In genomic region chr3:96563911-96564632, GRCm38 (mm10) we compare ENCODE assay signal across 9 mouse cellular contexts. TPM values are rescaled to one million over a fixed set of nuclear protein-coding genes. Genes with fewer than 3 reads are reported as not detected.
DNase-seq lines count a peak whose midpoint lies in the region; ATAC-seq and TF ChIP-seq lines count a peak whose summit lies in the region.
"Had no signal": no experiment of that assay in that cellular context is flagged by ENCODE, and none has a peak within 500 bp of the region (broad histone marks: within the 10 kb centered on the region; RNA-seq: fewer than 3 reads in every experiment).

No protein-coding gene starts in this region.

- peaks cover 20% of the 10 kb centered on the region for H3K36me3 ChIP-seq in lung, embryonic 15.5 days

- TF ChIP-seq CTCF in bone marrow, adult 2 months (IDR thresholded peaks at IDR 0.05; ENCODE audit: control insufficient read depth, insufficient read depth, low read length) = no peak

- 23% methylated on average over 10 of the region's 10 CpGs for WGBS in bone marrow, adult 2 months
- 35% methylated on average over 10 of the region's 10 CpGs for WGBS in lung, embryonic 15.5 days

- H3K4me1 ChIP-seq in bone marrow, adult 2 months (ENCODE audit: control insufficient read depth, insufficient read depth, low read length) = peaks cover 8% of the 10 kb centered on the region
- H3K4me1 ChIP-seq in lung, embryonic 15.5 days = peaks cover 61% of the 10 kb centered on the region

- peak; percentile 61 for ATAC-seq in lung, embryonic 15.5 days (ENCODE audit: borderline replicate concordance, extremely low read depth, low FRiP score, low TSS enrichment)

- H3K4me3 ChIP-seq in bone marrow, adult 2 months (replicated peaks; ENCODE audit: control insufficient read depth, low read depth, low read length) = no peak overlapping the region
- no peak overlapping the region for H3K4me3 ChIP-seq in lung, embryonic 15.5 days

- no peaks in the 10 kb centered on the region for H3K27me3 ChIP-seq in lung, embryonic 15.5 days

- peak overlapping the region; percentile 64 for H3K27ac ChIP-seq in bone marrow, adult 2 months (ENCODE audit: control insufficient read depth, insufficient read depth, low read depth, low read length, poor library complexity)
- peak overlapping the region; percentile 93 for H3K27ac ChIP-seq in lung, embryonic 15.5 days

- H3K9ac ChIP-seq in lung, embryonic 15.5 days = no peak overlapping the region

- DNase-seq in adrenal gland, postnatal 14 days = peak; percentile 52
- no peak for DNase-seq in adrenal gland, adult 8-10 months
- DNase-seq in kidney, adult 18-20 months = peak; percentile 71
- no peak for DNase-seq in left cerebral cortex, adult 18-20 months (ENCODE audit: low spot score in 2 of 2)
- DNase-seq in retina, embryonic 14.5 days (ENCODE audit: low spot score) = no peak
- DNase-seq in spleen, postnatal 36 days (ENCODE audit: low spot score in 2 of 2) = no peak

- no peak for TF ChIP-seq POLR2A in bone marrow, adult 2 months (IDR thresholded peaks at IDR 0.05; ENCODE audit: borderline replicate concordance, control insufficient read depth, low read depth, low read length)

- H3K4me2 ChIP-seq in lung, embryonic 15.5 days = peak overlapping the region; percentile 25

- H3K9me3 ChIP-seq in lung, embryonic 15.5 days = no peaks in the 10 kb centered on the region

RNA-seq across cellular contexts. Expression of gene Txnip, which starts 6.3 kb away (rescaled TPM):
- 479 and 772 TPM in 2 replicates for total RNA-seq in adrenal gland, postnatal 14 days (2021)
- 100 to 1,000 TPM; 374 to 825 (median 652) TPM for total RNA-seq in adrenal gland, adult 8-10 months (2022)
- 104 and 163 TPM in 2 replicates for polyA plus RNA-seq in bone marrow, adult 2 months (2011; ENCODE audit: insufficient read depth, insufficient read length, low replicate concordance, missing spikeins)
- 129 and 141 TPM in 2 replicates for polyA plus RNA-seq in lung, embryonic 15.5 days (2015; fragmentation: Nextera tagmentation; extraction: Ambion mirVana)
- 10 to 100 TPM; 19.4 to 25.9 TPM for total RNA-seq in left cerebral cortex, adult 18-20 months (2021)

RNA-seq across cellular contexts. Expression of gene Gm16253, which starts 12.7 kb away (rescaled TPM):
- total RNA-seq in adrenal gland, postnatal 14 days (2021) = not detected in 2 replicates
- total RNA-seq in adrenal gland, adult 8-10 months (2022) = not detected
- not detected in 2 replicates for polyA plus RNA-seq in bone marrow, adult 2 months (2011; ENCODE audit: insufficient read depth, insufficient read length, low replicate concordance, missing spikeins)
- 1.1 and 1.3 TPM in 2 replicates for polyA plus RNA-seq in lung, embryonic 15.5 days (2015; fragmentation: Nextera tagmentation; extraction: Ambion mirVana)
- not detected for total RNA-seq in left cerebral cortex, adult 18-20 months (2021)
- polyA plus RNA-seq: embryonic facial prominence, embryonic 11.5 days had no signal

RNA-seq across cellular contexts. Expression of gene Polr3gl, which starts 29.9 kb away (rescaled TPM):
- 35.0 and 36.1 TPM in 2 replicates for total RNA-seq in adrenal gland, postnatal 14 days (2021)
- total RNA-seq in adrenal gland, adult 8-10 months (2022) = 10 to 100 TPM; 35.7 to 54.5 (median 40.0) TPM
- 61.0 and 72.3 TPM in 2 replicates for polyA plus RNA-seq in bone marrow, adult 2 months (2011; ENCODE audit: insufficient read depth, insufficient read length, low replicate concordance, missing spikeins)
- polyA plus RNA-seq in lung, embryonic 15.5 days (2015; fragmentation: Nextera tagmentation; extraction: Ambion mirVana) = 38.3 and 39.8 TPM in 2 replicates
- 10 to 100 TPM; 24.0 to 24.8 TPM for total RNA-seq in left cerebral cortex, adult 18-20 months (2021)

RNA-seq across cellular contexts. Expression of gene Ankrd34a, which starts 32.4 kb away (rescaled TPM):
- total RNA-seq in adrenal gland, postnatal 14 days (2021) = 0.49 and 0.70 TPM in 2 replicates
- total RNA-seq in adrenal gland, adult 8-10 months (2022) = 1 to 10 TPM; 1.1 to 2.3 (median 1.7) TPM
- not detected in 2 replicates for polyA plus RNA-seq in bone marrow, adult 2 months (2011; ENCODE audit: insufficient read depth, insufficient read length, low replicate concordance, missing spikeins)
- 1.8 and 2.2 TPM in 2 replicates for polyA plus RNA-seq in lung, embryonic 15.5 days (2015; fragmentation: Nextera tagmentation; extraction: Ambion mirVana)
- 10 to 100 TPM; 67.3 to 77.4 TPM for total RNA-seq in left cerebral cortex, adult 18-20 months (2021)

RNA-seq across cellular contexts. Expression of gene Lix1l, which starts 36.9 kb away (rescaled TPM):
- 29.1 and 29.6 TPM in 2 replicates for total RNA-seq in adrenal gland, postnatal 14 days (2021)
- 10 to 100 TPM; 47.8 to 57.8 (median 54.5) TPM for total RNA-seq in adrenal gland, adult 8-10 months (2022)
- 3.3 and 5.7 TPM in 2 replicates for polyA plus RNA-seq in bone marrow, adult 2 months (2011; ENCODE audit: insufficient read depth, insufficient read length, low replicate concordance, missing spikeins)
- 6.9 and 7.9 TPM in 2 replicates for polyA plus RNA-seq in lung, embryonic 15.5 days (2015; fragmentation: Nextera tagmentation; extraction: Ambion mirVana)
- total RNA-seq in left cerebral cortex, adult 18-20 months (2021) = 10 to 100 TPM; 20.8 to 21.5 TPM

Comparison
In these comparisons a context has a peak if more than half of its experiments do, and no peak if none do; other contexts are left out.
1. DNase-seq: peak in adrenal gland, postnatal 14 days (single experiment) and kidney, adult 18-20 months (single experiment); none in adrenal gland, adult 8-10 months (single experiment), left cerebral cortex, adult 18-20 months (0 of 2), retina, embryonic 14.5 days (single experiment) and spleen, postnatal 36 days (0 of 2).
2. RNA of gene Txnip, which starts 6.3 kb away (total RNA-seq): 374 to 825 TPM in adrenal gland, adult 8-10 months and 479 to 772 TPM in adrenal gland, postnatal 14 days; 19.4 to 25.9 TPM in left cerebral cortex, adult 18-20 months; every median in the first group is over 10 times any median in the second.